Mouse (Mus musculus) bone marrow, adult 2 months (tissue): ENCODE measurements at regions not wholly inside any gene's neighbourhood (a gene's known extent, or its start where the extent isn't known, plus 50 kb on each side); places are given as distances from the start of the nearest gene placed in this dataset.

Experiments
- H3K27ac ChIP-seq: fragments of 200-500 bp; 2 replicates; pipeline ENCODE4 v1.5.1; 2012; ENCODE audit warnings: low read depth, mild to moderate bottlenecking, control low read depth, inconsistent platforms, low read length; ENCODE audit not compliant: control insufficient read depth, poor library complexity, insufficient read depth
- H3K4me1 ChIP-seq: fragments of 200-500 bp; 2 replicates; pipeline ENCODE4 v1.6.1; 2011; ENCODE audit warnings: low read length; ENCODE audit not compliant: control insufficient read depth, insufficient read depth
- H3K4me3 ChIP-seq: fragments of 200-500 bp; replicated peaks from 2 replicates; pipeline ENCODE3; 2011; ENCODE audit warnings: mild to moderate bottlenecking, low read depth, low read length, control low read depth; ENCODE audit not compliant: control insufficient read depth
- CTCF ChIP-seq: fragments of 200-500 bp; IDR thresholded peaks from 2 replicates; pipeline ENCODE4 v1.5.1; 2011; ENCODE audit warnings: low read length, control low read depth; ENCODE audit not compliant: control insufficient read depth, insufficient read depth
- POLR2A ChIP-seq: fragments of 200-500 bp; IDR thresholded peaks from 2 replicates; pipeline ENCODE4 v1.6.1; 2011; ENCODE audit warnings: low read depth, mild to moderate bottlenecking, control low read depth, low read length, borderline replicate concordance; ENCODE audit not compliant: control insufficient read depth
- WGBS: fragments of 180-500 bp; shearing (Covaris S2); methylation state at CpG from one replicate; pipeline ENCODE4 v1.1.7; 2018; 5-methylcytosine and 5-hydroxymethylcytosine counted together

DNA sequence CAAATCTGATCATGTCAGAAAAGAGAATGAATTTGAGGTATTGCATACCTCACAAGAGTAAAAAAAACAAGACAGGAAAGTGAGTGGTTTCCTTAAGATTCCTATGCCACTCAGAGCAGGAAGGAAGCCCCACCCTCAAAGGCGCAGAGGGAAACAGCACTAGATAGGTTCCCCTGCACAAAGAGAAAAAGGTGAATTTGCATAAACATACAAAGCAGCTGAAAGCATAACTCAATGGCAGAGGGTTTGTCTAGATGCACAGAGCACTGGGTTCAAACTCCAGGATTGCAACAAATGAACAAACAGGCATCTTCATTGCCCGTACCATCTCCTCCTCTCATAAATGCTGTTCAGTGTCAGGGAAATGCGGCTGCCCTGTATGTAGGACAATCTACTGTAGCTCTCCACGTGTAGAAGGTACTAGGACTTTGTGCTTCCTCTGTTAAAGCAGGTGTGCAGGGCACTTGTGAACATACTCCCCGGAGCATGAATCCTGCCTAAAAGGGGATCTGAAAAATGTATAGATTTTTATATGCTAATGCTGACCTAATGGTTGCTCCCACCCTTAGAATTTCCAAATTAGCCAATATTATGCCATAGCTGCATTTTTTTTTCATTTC lies 85.9 kb upstream of the Dph5 start:
- no peak for TF ChIP-seq POLR2A
- no peak for TF ChIP-seq CTCF
- 18% methylated on average over 5 of the region's 5 CpGs for WGBS
- Histone ChIP-seq H3K4me3 (no peak overlapping the region), H3K27ac (no peak overlapping the region), H3K4me1 (peaks cover 6% of the 10 kb centered on the region)

DNA sequence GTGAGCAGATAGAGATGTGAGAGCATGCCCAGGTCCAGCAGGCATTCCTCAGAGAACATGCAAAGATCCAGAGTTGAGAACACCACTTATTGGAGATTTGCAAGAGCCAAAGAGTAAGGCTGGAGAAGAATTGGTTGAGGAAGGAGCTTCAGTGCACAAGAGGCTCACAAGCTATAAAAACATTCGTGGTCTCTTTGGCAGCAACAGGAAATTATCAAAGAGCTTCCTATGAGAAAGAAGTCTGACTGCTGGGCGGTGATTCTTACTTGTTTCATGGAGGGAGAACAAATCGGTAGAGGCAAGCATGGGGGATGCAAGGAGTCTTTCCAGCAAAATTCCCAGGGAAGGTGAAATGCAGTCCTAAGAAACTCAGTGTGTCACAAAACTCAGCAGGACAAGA lies 83.0 kb upstream of the Dph5 start:
- peaks cover 5% of the 10 kb centered on the region for H3K4me1 ChIP-seq
- no peak for TF ChIP-seq CTCF
- TF ChIP-seq POLR2A: no peak
- 6% methylated on average over 3 of the region's 3 CpGs for WGBS
- no peak overlapping the region for H3K4me3 ChIP-seq
- H3K27ac ChIP-seq: no peak overlapping the region

DNA sequence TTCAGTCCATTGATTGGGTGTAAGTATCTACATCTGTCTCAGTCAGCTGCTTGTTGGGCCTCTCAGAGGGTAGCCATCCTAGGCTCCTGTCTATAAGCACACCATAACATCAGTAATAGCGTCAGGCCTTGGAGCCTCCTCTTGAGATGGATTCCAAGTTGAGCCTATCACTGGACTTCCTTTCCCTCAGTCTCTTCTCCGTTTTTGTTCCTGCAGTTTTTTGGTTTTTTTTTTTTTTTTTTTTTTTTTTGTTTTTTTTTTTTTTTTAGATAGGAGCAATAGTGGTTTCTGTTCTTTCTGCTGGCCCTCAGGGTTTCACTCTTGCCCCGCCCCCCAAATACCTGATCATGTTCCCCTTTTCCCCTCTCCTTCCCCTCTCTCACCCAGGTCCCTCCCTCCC lies 80.6 kb upstream of the Dph5 start:
- TF ChIP-seq POLR2A (no peak), CTCF (no peak)
- Histone ChIP-seq H3K4me1 (no peaks in the 10 kb centered on the region; the same call in 1 of the 2 replicates), H3K27ac (no peak overlapping the region), H3K4me3 (no peak overlapping the region)
- WGBS: 36% methylated on average over 3 of the region's 3 CpGs

DNA sequence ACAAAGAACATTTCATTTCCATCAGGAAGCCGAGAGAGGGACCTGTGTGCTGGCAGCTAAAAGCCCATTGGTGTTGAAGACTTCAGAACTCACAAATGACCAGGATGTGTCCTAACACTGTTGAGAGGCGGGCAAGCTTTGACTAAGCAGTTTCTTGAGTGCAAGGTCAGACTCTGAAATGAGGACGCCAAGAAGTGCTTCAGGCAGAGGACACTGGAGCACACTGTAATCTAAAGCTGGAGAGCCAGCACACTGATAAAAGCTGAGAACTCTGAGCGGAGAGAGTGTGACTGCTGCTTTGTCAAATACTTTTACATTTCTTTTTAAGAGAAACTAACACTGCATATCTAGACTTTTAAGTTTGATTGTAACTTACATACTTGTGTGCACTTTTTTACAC lies 72.5 kb upstream of the Dph5 start:
- TF ChIP-seq POLR2A: no peak
- TF ChIP-seq CTCF: no peak
- WGBS: 21% methylated on average over 4 of the region's 4 CpGs
- Histone ChIP-seq H3K4me3 (no peak overlapping the region), H3K4me1 (peaks cover 8% of the 10 kb centered on the region), H3K27ac (peak overlapping the region; percentile 50; the same call in 1 of the 2 replicates)

DNA sequence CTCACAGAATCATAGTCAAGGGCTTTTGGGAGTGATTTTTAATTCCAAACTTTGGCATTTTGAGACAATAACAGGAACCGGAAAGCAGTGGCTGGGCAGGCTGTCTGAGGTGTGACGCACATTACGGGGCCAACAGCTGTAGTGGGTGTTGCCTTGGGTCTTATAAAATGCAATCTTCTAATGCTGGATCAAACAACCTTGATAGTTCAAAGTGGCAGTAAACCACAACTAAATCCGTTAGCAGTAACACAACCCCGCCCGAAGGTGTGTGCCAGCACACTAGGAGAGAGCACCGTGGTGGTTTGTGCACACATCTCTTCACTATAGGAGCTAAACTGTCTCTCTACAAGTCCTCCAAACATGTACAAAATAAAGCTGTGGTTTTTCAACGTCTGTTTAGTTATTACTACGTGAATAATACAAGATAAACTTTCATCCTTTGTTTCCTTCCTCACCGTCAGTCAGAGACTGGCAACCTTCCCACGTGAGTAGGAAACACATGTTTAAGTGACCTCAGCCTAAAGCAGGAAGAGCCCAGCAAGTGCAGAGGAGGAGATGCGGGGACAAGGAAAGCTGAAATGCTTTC lies 72.0 kb upstream of the Dph5 start:
- H3K4me1 ChIP-seq: peaks cover 10% of the 10 kb centered on the region
- TF ChIP-seq POLR2A (no peak), CTCF (no peak)
- WGBS: 2% methylated on average over 12 of the region's 12 CpGs
- H3K27ac ChIP-seq: peak overlapping the region; percentile 60; the same call in 1 of the 2 replicates
- peak overlapping the region; percentile 18 for H3K4me3 ChIP-seq

DNA sequence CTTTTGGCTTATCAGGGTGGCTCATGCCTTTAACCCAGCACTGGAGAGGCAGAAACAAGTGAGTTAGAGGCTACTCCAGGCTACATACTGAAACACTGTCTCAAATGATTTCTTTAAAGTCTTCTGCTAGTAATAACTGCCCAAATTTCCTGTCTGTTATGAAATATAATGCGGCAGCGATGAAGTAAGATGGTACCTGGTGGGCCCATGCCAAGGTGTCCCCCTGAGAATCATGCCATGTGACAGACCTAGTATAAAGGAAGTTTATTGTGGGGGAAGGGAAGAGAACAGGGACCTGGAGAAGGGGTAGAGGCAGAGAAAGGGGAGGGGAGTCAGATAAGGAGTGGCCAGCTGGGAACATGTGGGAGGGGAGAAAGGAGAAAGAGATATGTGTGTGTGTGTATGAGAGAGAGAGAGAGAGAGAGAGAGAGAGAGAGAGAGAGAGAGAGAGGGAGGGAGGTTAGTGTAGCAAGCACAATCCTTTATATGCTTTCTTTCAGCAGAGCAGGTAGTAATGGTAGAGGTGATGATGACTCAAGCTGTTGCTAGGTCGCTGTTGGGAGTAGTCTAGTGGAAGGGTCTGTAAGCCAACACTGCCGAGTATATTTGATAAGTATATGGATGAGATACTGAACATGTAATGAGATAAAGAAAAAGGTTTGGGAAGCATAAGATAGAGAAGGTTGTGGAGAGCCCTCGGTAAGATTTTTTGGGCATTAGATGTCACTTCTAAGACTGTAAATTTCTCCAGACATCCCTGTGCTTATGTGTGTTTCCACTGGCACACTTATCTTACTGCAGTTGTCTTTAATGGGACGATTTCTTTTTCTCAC lies 71.1 kb upstream of the Dph5 start:
- WGBS: 54% methylated on average over 6 of the region's 6 CpGs
- TF ChIP-seq CTCF (no peak), POLR2A (no peak)
- Histone ChIP-seq H3K4me3 (no peak overlapping the region), H3K27ac (no peak overlapping the region), H3K4me1 (peaks cover 10% of the 10 kb centered on the region)

DNA sequence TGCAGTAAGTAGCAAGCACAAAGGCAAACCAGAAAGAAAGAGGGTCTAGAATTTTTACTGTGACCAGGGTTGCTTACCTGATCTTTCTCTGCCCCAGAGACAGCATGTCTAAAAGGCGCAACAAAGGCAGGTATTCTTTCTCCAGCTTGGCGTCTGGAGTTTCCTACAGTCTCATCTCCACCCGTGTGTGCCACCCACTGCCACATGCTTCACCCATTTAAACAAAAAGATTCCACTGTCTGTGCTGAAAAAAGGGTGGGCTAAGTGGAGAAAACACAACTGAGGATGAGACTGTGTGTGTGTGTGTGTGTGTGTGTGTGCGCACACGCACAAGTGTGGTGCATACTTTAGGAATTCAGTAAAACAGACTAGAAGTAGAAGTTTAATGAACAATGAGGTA lies 69.9 kb upstream of the Dph5 start:
- 85% methylated on average over 5 of the region's 5 CpGs for WGBS
- Histone ChIP-seq H3K4me3 (no peak overlapping the region), H3K27ac (no peak overlapping the region), H3K4me1 (peaks cover 8% of the 10 kb centered on the region; the same call in 1 of the 2 replicates)
- TF ChIP-seq CTCF: no peak

DNA sequence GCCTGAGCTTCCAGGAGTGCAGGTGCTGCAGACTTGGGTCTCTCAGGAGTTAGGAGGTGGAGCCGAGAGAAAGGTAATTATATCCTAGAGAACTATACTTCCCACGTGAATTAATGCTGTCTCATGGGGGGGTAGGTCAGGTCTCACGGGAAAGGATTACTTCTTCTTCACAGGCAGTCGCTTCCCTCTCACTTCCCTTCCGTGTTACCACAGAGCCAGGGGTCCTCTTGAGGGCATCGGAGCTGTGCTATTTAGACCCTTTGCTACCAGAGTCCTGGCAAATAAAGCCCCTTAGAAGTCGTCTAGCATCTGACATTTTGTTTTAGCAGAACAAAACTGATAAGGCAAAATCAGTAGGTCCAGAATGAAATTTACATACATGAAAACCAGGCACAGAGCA lies 68.9 kb upstream of the Dph5 start:
- WGBS: 3% methylated on average over 7 of the region's 7 CpGs
- H3K4me1 ChIP-seq: peaks cover 8% of the 10 kb centered on the region; the same call in 1 of the 2 replicates
- no peak overlapping the region for H3K27ac ChIP-seq
- TF ChIP-seq CTCF (no peak), POLR2A (no peak)
- H3K4me3 ChIP-seq: no peak overlapping the region
